Mouse (Mus musculus) lung, embryonic 14.5 days (tissue): Measurements from ENCODE around the gene Notch3. TPM values are rescaled to one million over a fixed set of nuclear protein-coding genes. Genes with fewer than 3 reads are reported as not detected.
"Not testable (repeated sequence)": the region's sequence is repeated elsewhere in the genome, so short reads cannot be mapped to it uniquely, and the experiment has no call there.

Source experiments
- ATAC-seq: fragments of 200-750 bp; cut with Nextera tagmentation; 2 replicates; pipeline ENCODE4 v1.8.0; 2017; ENCODE audit warnings: mild to moderate bottlenecking, moderate TSS enrichment, moderate library complexity; ENCODE audit not compliant: insufficient read depth
- DNase-seq: peaks from one replicate; pipeline ENCODE4 v3.0.0-alpha.2; 2015
- H3K27ac ChIP-seq: fragments of 300-500 bp; sonication (generic); 2 replicates; pipeline ENCODE4 v1.5.1; 2014; ENCODE audit warnings: low read depth, mild to moderate bottlenecking, moderate library complexity
- H3K27me3 ChIP-seq: fragments of 300-500 bp; sonication (generic); 2 replicates; pipeline ENCODE4 v1.6.1; 2014; ENCODE audit warnings: low read length, control low read depth; ENCODE audit not compliant: insufficient read depth
- H3K36me3 ChIP-seq: fragments of 300-500 bp; sonication (generic); 2 replicates; pipeline ENCODE4 v1.6.1; 2014; ENCODE audit warnings: control low read depth; ENCODE audit not compliant: insufficient read depth
- H3K4me1 ChIP-seq: fragments of 300-500 bp; sonication (generic); 2 replicates; pipeline ENCODE4 v1.6.1; 2014; ENCODE audit warnings: antibody characterized with exemption, control low read depth; ENCODE audit not compliant: insufficient read depth
- H3K4me2 ChIP-seq: fragments of 300-500 bp; sonication (generic); 2 replicates; pipeline ENCODE4 v1.6.1; 2014; ENCODE audit warnings: mild to moderate bottlenecking
- H3K4me3 ChIP-seq: fragments of 300-500 bp; sonication (generic); 2 replicates; pipeline ENCODE4 v1.5.1; 2014; ENCODE audit warnings: low read depth, low read length
- H3K9ac ChIP-seq: fragments of 300-500 bp; sonication (generic); 2 replicates; pipeline ENCODE4 v1.6.1; 2014
- H3K9me3 ChIP-seq: fragments of 300-500 bp; sonication (generic); 2 replicates; pipeline ENCODE4 v1.6.1; 2016; ENCODE audit warnings: low read depth, low read length, control low read depth
- CTCF ChIP-seq: IDR thresholded peaks from 2 replicates; pipeline ENCODE4 v1.5.1; 2016; ENCODE audit warnings: antibody characterized with exemption, low read depth
- WGBS: fragments of 180-500 bp; shearing (Covaris S2); extraction: QIAGEN DNeasy Blood & Tissue Kit; methylation state at CpG from one replicate; pipeline ENCODE4 v1.1.7; 2014; 5-methylcytosine and 5-hydroxymethylcytosine counted together
- polyA plus RNA-seq: library from polyadenylated mRNA; unstranded; fragments of >200 nt; fragmentation: Nextera tagmentation; extraction: Ambion mirVana; gene quantifications from 2 replicates; pipeline ENCODE4 v1.2.1, GENCODE M21; 2014

Gene Notch3
- polyA plus RNA-seq, 1 experiment from 2014 or later = 21.7 TPM

DNA sequence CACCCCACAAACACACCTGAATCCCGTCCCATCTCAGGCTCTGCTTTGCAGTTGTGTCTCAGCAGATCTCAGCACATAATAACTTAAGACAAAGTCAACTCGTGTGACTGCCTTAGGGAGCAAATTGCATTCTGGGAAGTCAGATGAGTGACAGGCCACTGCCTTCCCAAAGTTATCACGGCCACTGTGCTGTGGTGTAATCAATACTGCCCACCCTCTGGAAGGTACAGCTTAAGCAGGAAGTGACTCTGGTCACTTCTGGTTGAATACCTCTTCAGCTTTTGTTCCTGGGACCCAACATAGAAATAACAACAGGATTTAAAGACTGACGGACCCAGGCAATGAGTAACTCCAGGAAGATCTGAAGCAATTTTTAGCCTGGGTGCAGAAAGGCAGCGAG lies 58.8 kb downstream of the Notch3 start:
- H3K4me3 ChIP-seq = no peak overlapping the region
- ATAC-seq = no peak
- 54% methylated on average over 5 of the region's 5 CpGs for WGBS
- H3K4me2 ChIP-seq = no peak overlapping the region
- no peak overlapping the region for H3K27ac ChIP-seq
- no peaks in the 10 kb centered on the region for H3K27me3 ChIP-seq
- no peak for DNase-seq
- H3K4me1 ChIP-seq = no peaks in the 10 kb centered on the region
- TF ChIP-seq CTCF = no peak
- H3K9me3 ChIP-seq = no peaks in the 10 kb centered on the region
- H3K9ac ChIP-seq = no peak overlapping the region
- H3K36me3 ChIP-seq = no peaks in the 10 kb centered on the region

DNA sequence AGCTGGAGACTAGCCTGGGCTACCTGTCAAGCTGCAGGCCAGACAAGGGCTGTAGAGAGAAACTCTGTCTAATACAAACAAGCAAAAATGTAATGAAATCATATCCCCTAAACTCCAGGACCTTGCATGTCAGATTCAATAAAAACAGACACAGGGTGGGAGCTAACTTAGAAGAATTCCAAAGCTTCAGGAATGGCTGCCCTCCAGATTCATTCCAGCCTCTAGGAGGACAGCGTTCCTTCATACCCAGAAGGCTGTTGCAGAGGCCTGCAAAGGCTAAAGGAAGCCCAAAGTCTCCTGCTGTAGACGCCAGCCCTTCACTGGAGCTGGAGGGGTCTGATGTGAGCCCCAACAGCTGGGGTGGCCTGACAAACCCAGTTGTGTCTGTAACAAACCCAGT lies 60.3 kb downstream of the Notch3 start:
- Histone ChIP-seq H3K4me2 (no peak overlapping the region), H3K36me3 (no peaks in the 10 kb centered on the region)
- WGBS = 62% methylated on average over 2 of the region's 2 CpGs

DNA sequence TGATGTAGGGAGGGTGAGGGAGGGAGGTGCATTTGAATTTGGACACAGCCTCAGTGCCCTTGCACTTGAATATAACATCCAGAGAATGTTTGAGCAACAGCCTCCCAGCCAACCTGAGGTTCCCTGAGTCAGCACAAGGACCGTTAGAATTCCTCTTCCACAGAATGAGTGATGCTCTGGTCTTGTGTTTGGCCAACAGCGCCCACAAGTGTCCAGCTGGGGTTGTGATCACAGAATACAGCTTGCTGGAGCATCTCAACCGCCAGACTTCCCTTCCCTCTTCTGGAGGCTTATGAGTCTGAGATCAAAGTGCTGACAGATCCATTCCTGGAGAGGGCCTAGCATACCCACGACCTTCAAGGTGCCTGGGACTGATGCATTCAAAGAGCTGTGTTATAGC lies 63.6 kb downstream of the Notch3 start:
- no peak overlapping the region for H3K4me2 ChIP-seq
- no peak overlapping the region for H3K4me3 ChIP-seq
- peak; percentile 23; the same call in 1 of the 2 replicates for TF ChIP-seq CTCF
- DNase-seq (no peak), ATAC-seq (no peak)
- 10% methylated on average over 4 of the region's 4 CpGs for WGBS
- no peaks in the 10 kb centered on the region for H3K9me3 ChIP-seq
- peaks cover 16% of the 10 kb centered on the region for H3K27me3 ChIP-seq
- no peaks in the 10 kb centered on the region for H3K36me3 ChIP-seq
- H3K9ac ChIP-seq = no peak overlapping the region
- H3K4me1 ChIP-seq = peaks cover 4% of the 10 kb centered on the region; the same call in 1 of the 2 replicates
- no peak overlapping the region for H3K27ac ChIP-seq

More for the DNA sequence above, 60.3 kb downstream of the Notch3 start:
- H3K4me3 ChIP-seq = no peak overlapping the region
- H3K27ac ChIP-seq = no peak overlapping the region
- H3K9me3 ChIP-seq = no peaks in the 10 kb centered on the region
- no peaks in the 10 kb centered on the region for H3K4me1 ChIP-seq
- H3K27me3 ChIP-seq = no peaks in the 10 kb centered on the region
- ATAC-seq = no peak
- H3K9ac ChIP-seq = no peak overlapping the region
- no peak for DNase-seq
- TF ChIP-seq CTCF = no peak

DNA sequence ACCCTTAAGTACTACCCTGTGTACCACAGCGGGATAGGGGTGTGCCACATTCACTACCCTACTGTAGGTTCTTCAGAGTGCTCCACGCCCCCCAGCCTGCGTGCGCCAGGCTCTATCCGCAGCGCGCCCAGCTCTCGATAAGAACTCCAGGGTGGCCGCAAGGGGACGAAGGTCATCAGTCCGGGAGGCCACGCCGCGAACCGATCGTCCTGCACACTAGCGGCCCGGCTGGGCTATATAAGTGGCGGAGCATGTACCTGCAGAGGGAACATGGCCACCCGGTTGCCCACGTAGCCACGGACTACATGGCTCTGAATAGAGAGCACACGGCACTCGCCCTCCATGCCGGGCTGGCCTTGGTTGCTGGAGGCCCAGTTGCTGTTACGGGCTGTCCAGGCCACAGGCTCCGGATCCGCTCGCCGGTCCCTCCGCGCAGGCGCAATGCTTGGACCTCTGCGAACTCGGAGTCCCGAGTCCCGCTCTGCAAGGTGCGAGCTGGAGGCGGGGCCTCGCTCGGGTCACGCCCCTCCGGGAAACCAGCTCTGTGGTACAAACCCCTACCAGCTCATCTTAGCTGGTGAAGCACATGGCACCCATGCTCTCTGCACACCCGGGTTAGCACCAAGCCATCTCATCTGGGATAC lies 66.6 kb downstream of the Notch3 start:
- Histone ChIP-seq H3K27me3 (peaks cover 16% of the 10 kb centered on the region), H3K4me2 (peak overlapping the region; percentile 94), H3K36me3 (no peaks in the 10 kb centered on the region), H3K9ac (peak overlapping the region; percentile 52), H3K9me3 (no peaks in the 10 kb centered on the region), H3K4me3 (peak overlapping the region; percentile 45), H3K4me1 (peaks cover 4% of the 10 kb centered on the region; the same call in 1 of the 2 replicates), H3K27ac (no peak overlapping the region)
- peak; percentile 81 for DNase-seq
- peak; percentile 84 for ATAC-seq
- 1% methylated on average over 44 of the region's 44 CpGs for WGBS
- TF ChIP-seq CTCF = no peak

DNA sequence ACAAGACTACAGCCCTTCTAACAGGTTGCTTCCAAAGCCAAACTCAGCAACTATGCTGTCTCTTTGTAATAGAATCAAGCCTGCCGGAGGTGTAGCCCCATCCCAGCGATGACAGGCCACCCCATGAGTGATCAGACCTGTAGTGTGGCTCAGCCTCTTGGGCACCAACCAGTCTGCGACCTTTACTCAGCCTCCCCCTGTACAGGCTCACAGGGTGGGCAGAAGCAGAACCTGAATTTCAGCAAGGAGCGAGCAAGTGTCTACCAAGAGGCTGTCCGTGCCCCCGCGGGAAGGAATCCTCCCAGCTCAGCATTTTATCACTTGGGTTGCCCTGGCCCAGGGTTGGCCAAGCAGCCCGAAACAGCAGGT lies 67.1 kb downstream of the Notch3 start:
- H3K4me1 ChIP-seq = peaks cover 4% of the 10 kb centered on the region; the same call in 1 of the 2 replicates
- H3K4me3 ChIP-seq = peak overlapping the region; percentile 45
- H3K4me2 ChIP-seq = peak overlapping the region; percentile 94
- no peak for DNase-seq
- peaks cover 16% of the 10 kb centered on the region for H3K27me3 ChIP-seq
- TF ChIP-seq CTCF = no peak
- ATAC-seq = no peak
- no peak overlapping the region for H3K27ac ChIP-seq
- 32% methylated on average over 8 of the region's 8 CpGs for WGBS
- no peaks in the 10 kb centered on the region for H3K9me3 ChIP-seq
- H3K9ac ChIP-seq = peak overlapping the region; percentile 52
- no peaks in the 10 kb centered on the region for H3K36me3 ChIP-seq

DNA sequence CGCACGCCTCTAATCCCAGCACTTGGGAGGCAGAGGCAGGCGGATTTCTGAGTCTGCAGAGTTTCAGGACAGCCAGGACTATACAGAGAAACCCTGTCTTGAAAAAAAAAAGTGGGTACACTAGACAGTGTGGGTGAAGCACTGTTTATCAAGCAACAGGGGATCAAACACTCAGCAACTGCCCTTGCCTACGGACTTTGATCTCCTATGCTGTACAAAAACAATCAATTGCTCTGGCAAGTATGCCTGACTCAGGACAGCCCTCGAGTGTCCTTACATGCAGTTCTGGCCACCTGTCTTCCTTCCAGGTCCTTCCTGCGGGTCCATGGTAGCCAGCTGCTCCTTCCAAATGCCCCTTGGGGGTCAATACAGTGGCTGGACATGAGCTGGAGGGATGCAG lies 67.7 kb downstream of the Notch3 start:
- not testable (repeated sequence) for ATAC-seq, H3K4me3 ChIP-seq, H3K4me1 ChIP-seq, H3K9ac ChIP-seq, H3K36me3 ChIP-seq, DNase-seq, H3K4me2 ChIP-seq, H3K9me3 ChIP-seq, H3K27ac ChIP-seq
- H3K27me3 ChIP-seq = peaks cover 16% of the 10 kb centered on the region
- WGBS = 85% methylated on average over 6 of the region's 6 CpGs

DNA sequence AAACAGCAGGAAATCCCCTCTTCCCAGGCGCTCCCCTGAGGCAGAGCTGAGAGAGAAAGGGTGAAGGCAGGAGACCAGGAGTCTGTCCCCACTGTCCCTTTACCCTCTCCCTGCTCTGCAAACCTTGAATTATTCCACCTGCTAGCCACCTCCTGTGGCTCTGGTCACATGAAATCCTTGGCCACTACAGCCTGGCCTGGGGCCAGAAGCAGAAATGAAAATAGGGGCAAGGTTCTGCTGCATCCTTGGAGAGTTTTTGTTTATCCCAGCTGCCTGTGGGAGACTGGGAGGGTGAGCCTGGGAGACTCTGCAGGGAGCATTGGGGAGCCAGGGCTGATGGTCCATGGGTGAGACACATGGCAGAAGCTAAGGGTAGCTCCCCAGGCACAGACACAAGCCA lies 69.0 kb downstream of the Notch3 start:
- Histone ChIP-seq H3K9me3 (no peaks in the 10 kb centered on the region), H3K4me2 (no peak overlapping the region)

More for the DNA sequence above, 69.0 kb downstream of the Notch3 start:
- ATAC-seq (no peak), DNase-seq (no peak)
- Histone ChIP-seq H3K4me3 (no peak overlapping the region), H3K4me1 (peaks cover 4% of the 10 kb centered on the region; the same call in 1 of the 2 replicates), H3K36me3 (no peaks in the 10 kb centered on the region), H3K27me3 (peaks cover 16% of the 10 kb centered on the region), H3K9ac (no peak overlapping the region), H3K27ac (no peak overlapping the region)
- TF ChIP-seq CTCF = no peak
- 67% methylated on average over 1 of the region's 1 CpGs for WGBS
